Mouse (Mus musculus) gastrocnemius, postnatal 36 days (tissue): ENCODE measurements around the gene Tmem206. TPM values are rescaled to one million over a fixed set of nuclear protein-coding genes. Genes with fewer than 3 reads are reported as not detected.

Source experiments
- DNase-seq, 2 experiments: peaks; one replicate each; pipeline ENCODE4 v3.0.0; 2022
- intact Hi-C: fragments of 180-260 bp; cut with DNase I; formaldehyde crosslinking; loops from one replicate; pipeline ENCODE4 v1.15.1; 2025
- total RNA-seq, 2 experiments: library from RNA; stranded (reverse); gene quantifications; 2 replicates each; pipeline ENCODE4 v1.2.3; 2021

The Tmem206 gene
- total RNA-seq, 2 experiments from 2014 or later, result 1.5 to 1.8 TPM

DNA sequence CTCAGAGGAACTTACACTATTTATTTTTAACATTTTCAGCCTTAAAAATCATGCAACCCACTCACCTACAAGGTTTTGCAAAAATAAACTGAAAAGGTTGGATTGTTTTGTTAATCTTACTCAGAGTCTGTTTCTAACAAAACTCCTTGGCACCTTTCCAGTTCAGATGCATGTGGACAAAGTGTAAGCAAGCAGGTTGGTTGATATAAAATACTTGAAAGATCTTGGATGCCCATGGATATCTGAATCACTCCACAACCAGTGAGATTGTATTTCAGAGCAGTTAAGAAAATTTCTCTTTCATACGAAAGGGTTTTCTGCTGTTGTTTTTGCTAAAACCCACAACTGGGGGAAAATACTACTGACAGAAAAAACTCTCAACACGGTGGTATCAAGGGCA is 68.4 kb downstream of the Tmem206 start:
- intact Hi-C loops, result loop anchor here (5.0 kb wide), 1 partner anchor 77 kb away; the partner anchor contains the start of gene Nenf
- no peak for DNase-seq

DNA sequence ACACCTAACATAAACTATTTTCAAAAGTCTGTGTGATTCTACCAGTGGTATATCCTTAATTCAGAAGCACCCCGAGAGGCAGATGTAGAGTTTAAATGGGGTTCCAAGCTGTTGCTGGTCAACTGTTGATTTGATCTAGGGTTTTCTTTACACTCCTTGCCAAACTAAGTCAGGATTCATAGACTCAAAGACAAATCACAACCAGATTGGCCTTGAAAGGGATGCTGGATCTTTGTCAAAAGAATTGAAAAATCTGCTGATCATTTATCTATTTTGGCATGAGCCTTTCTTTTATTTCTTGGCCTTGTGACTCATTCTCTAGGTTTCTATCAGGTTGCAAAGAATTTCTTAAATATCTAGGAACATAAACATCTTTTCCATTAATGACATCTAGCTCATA is 69.5 kb downstream of the Tmem206 start:
- DNase-seq, result no peak
- intact Hi-C loops, result no loop called here

- intact Hi-C loops, result loop anchor here (2.0 kb wide), 1 partner anchor 75 kb away; no protein-coding TSS in a partner anchor
- peak; percentile 50 to 62 for DNase-seq
Observed at GRCm38 (mm10) chr1:191395871-191396433, 70.2 kb downstream of the Tmem206 start.

- intact Hi-C loops, result loop anchor here (2.0 kb wide), 1 partner anchor 74 kb away; no protein-coding TSS in a partner anchor
- DNase-seq, result peak in 1 of 2 experiments; percentile 56
Observed at GRCm38 (mm10) chr1:191396446-191396845, 70.7 kb downstream of the Tmem206 start.

DNA sequence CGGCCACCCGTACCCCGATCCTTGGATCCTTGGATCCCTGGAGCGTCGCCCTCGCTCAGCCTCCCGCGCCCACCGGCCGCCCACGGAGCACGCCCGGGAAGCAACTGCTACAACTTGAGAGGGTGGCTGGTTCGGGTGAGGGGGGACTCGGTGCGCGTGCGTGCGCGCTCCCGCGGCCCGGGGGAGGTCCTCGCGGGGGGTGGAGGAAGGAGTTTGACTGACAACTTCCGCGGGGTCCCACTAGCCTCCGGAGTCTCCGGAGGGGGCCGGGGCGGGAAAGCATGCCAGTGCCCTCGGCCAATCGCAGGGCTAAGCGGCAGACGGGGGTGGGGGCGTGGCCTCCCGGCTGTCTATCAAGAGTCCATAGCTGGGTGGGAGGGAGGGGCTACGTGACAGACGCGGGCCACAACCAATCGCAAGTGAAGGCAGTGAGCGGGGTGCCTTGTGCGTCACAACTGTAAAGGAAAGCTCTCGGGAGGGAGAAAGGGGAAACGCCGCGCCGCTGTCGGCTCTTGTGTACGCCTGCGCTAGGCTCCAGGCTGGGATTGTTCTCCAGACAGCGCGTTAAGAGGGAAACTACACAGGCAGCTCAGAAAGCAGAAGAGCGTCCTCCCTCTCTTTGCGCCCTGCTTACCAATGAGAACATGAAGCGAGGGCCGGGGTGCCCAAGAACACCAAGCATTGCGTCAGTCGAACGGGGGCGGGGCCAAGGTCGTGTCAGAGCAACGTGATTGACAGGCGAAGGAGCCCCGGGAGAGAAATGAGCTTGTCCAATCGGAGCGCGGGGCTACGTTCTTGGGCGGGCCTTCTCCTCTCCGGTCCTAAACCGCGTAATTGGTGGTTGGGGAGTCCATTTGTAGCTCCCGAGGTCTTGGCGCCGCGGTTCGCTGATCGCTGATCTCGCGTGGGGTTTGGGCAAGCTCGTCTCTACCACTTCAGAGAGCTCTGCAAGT is 71.5 kb downstream of the Tmem206 start:
- intact Hi-C loops, result loop anchor here (2.0 kb wide), 1 partner anchor 74 kb away; no protein-coding TSS in a partner anchor
- DNase-seq, result peak; percentile 99

Other genes with a start within 250 kb of the Tmem206 start
- not detected for gene Batf3, start 228.1 kb upstream of the Tmem206 start, total RNA-seq
- not detected for gene Fam71a, start 161.1 kb upstream of the Tmem206 start, total RNA-seq
- gene Atf3, start 107.9 kb upstream of the Tmem206 start, total RNA-seq, result 10 to 100 TPM; 11.9 to 18.8 TPM
- gene Nenf, start 7.7 kb upstream of the Tmem206 start, total RNA-seq, result 10 to 100 TPM; 55.2 to 61.5 TPM
- 10 to 100 TPM; 63.7 to 67.8 TPM for gene Ppp2r5a, start 77.4 kb downstream of the Tmem206 start, total RNA-seq
- under 1 TPM; 0.17 to 0.38 TPM for gene Dtl, start 249.6 kb downstream of the Tmem206 start, total RNA-seq
- 1 to 10 TPM; 4.9 to 5.7 TPM for gene Ints7, start 249.7 kb downstream of the Tmem206 start, total RNA-seq